Mouse (Mus musculus) E14TG2a.4 (cell line): ENCODE data around the gene Gm20388.

Source experiments
- CTCF ChIP-seq: conservative IDR thresholded peaks from 2 replicates; pipeline ENCODE4 v1.5.1; 2014; ENCODE audit warnings: low read length
- NANOG ChIP-seq: IDR thresholded peaks from 2 replicates; pipeline ENCODE4 v1.6.1; 2014; ENCODE audit warnings: borderline replicate concordance, low read length, mixed read lengths
- POU5F1 ChIP-seq: IDR thresholded peaks from 2 replicates; pipeline ENCODE4 v1.6.1; 2014; ENCODE audit warnings: low read length, borderline replicate concordance

DNA sequence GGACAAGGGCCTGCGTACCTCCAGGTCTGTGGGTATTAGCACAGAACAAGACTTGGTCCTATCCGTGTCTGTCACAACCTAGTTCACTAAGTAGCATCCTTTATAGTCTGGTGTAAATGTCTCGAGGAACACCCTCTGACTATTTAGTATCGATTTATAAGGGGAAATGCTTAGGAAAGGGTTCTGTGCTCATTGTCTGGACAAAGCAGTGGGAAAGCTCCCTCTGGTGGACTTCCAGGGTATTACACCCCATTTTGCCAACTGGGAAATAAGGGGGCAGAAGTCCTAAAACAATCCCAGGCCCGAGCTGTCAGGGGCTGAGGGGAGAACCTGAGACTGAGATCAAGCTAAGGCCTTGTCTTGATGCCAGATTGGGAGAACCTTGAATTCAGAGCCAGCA lies 3291.6 kb downstream of the Gm20388 start:
- TF ChIP-seq CTCF (peak; percentile 99), NANOG (no peak), POU5F1 (no peak)
